Mouse (Mus musculus) spleen, adult 2 months (tissue): ENCODE measurements around the gene Samsn1. TPM values are rescaled to one million over a fixed set of nuclear protein-coding genes. Genes with fewer than 3 reads are reported as not detected.
A peak's percentile ranks its signal among the peaks of the same experiment; 100 is the strongest.

ENCODE experiments used
- DNase-seq, 2 experiments: peaks; one replicate each; pipeline versions ENCODE4 v3.0.0 to v3.0.0-alpha.2; 2012 to 2021; ENCODE audit warnings: low spot score in 2 of 2, low read depth in 1 of 2
- H3K27ac ChIP-seq: fragments of 200-500 bp; 2 replicates; pipeline ENCODE4 v1.5.1; 2012; ENCODE audit warnings: low read length, inconsistent platforms; ENCODE audit not compliant: insufficient read depth
- H3K27me3 ChIP-seq: fragments of 200-500 bp; 2 replicates; pipeline ENCODE4 v1.6.1; 2012; ENCODE audit warnings: mild to moderate bottlenecking, moderate library complexity, low read length, inconsistent platforms; ENCODE audit not compliant: control insufficient read depth, insufficient read depth
- H3K36me3 ChIP-seq: fragments of 200-500 bp; 2 replicates; pipeline ENCODE4 v1.6.1; 2012; ENCODE audit warnings: mild to moderate bottlenecking, low read length, inconsistent platforms; ENCODE audit not compliant: control insufficient read depth, insufficient read depth
- H3K4me1 ChIP-seq: fragments of 200-500 bp; 2 replicates; pipeline ENCODE4 v1.6.1; 2011; ENCODE audit warnings: inconsistent platforms; ENCODE audit not compliant: control insufficient read depth, insufficient read depth, insufficient read length
- H3K4me3 ChIP-seq: fragments of 200-500 bp; 2 replicates; pipeline ENCODE4 v1.5.1; 2011; ENCODE audit warnings: mild to moderate bottlenecking, inconsistent platforms; ENCODE audit not compliant: insufficient read depth, insufficient read length; ENCODE audit errors: extremely low read depth
- CTCF ChIP-seq: fragments of 200-500 bp; IDR thresholded peaks from 2 replicates; pipeline ENCODE4 v1.5.1; 2011; ENCODE audit warnings: mild to moderate bottlenecking, inconsistent platforms; ENCODE audit not compliant: insufficient read depth, insufficient read length, insufficient replicate concordance; ENCODE audit errors: extremely low read depth
- POLR2A ChIP-seq: fragments of 200-500 bp; IDR thresholded peaks from 2 replicates; pipeline ENCODE4 v1.6.1; 2011; ENCODE audit warnings: low read depth, low read length, inconsistent platforms
- WGBS: fragments of 180-500 bp; shearing (Covaris S2); methylation state at CpG from one replicate; pipeline ENCODE4 v1.1.7; 2018; 5-methylcytosine and 5-hydroxymethylcytosine counted together
- polyA plus RNA-seq: library from polyadenylated mRNA; depleted of rRNA; stranded (reverse); fragments of >200 nt; gene quantifications from 2 replicates; pipeline ENCODE4 v1.2.3, GENCODE M21; 2012

The Samsn1 gene
- polyA plus RNA-seq, 1 experiment: 6.2 TPM

GRCm38 (mm10) chr16:75865505-75865904 lies 156.6 kb downstream of the Samsn1 start:
- H3K27ac ChIP-seq: no peak overlapping the region
- TF ChIP-seq POLR2A (no peak), CTCF (no peak)
- H3K36me3 ChIP-seq: peaks cover 14% of the 10 kb centered on the region
- WGBS: 33% methylated on average over 6 of the region's 6 CpGs
- peak in 1 of 2 experiments; percentile 6 for DNase-seq
- peaks cover 4% of the 10 kb centered on the region; the same call in 1 of the 2 replicates for H3K4me1 ChIP-seq
- H3K4me3 ChIP-seq: no peak overlapping the region
- no peaks in the 10 kb centered on the region for H3K27me3 ChIP-seq

- no peaks in the 10 kb centered on the region for H3K27me3 ChIP-seq
- peaks cover 4% of the 10 kb centered on the region; the same call in 1 of the 2 replicates for H3K4me1 ChIP-seq
- TF ChIP-seq POLR2A (no peak), CTCF (no peak)
- DNase-seq: no peak
- H3K27ac ChIP-seq: no peak overlapping the region
- 74% methylated on average over 2 of the region's 2 CpGs for WGBS
- no peak overlapping the region for H3K4me3 ChIP-seq
- peaks cover 11% of the 10 kb centered on the region for H3K36me3 ChIP-seq
These were observed 157.4 kb downstream of the Samsn1 start for GRCm38 (mm10) chr16:75864673-75865072.

- H3K27me3 ChIP-seq: no peaks in the 10 kb centered on the region
- H3K36me3 ChIP-seq: peaks cover 3% of the 10 kb centered on the region; the same call in 1 of the 2 replicates
- WGBS: 89% methylated on average over 2 of the region's 2 CpGs
- no peak for DNase-seq
- no peak for TF ChIP-seq POLR2A
- TF ChIP-seq CTCF: no peak
- no peak overlapping the region for H3K27ac ChIP-seq
- no peak overlapping the region for H3K4me3 ChIP-seq
- no peaks in the 10 kb centered on the region for H3K4me1 ChIP-seq
These were observed 165.7 kb downstream of the Samsn1 start for GRCm38 (mm10) chr16:75856343-75856742.

DNA sequence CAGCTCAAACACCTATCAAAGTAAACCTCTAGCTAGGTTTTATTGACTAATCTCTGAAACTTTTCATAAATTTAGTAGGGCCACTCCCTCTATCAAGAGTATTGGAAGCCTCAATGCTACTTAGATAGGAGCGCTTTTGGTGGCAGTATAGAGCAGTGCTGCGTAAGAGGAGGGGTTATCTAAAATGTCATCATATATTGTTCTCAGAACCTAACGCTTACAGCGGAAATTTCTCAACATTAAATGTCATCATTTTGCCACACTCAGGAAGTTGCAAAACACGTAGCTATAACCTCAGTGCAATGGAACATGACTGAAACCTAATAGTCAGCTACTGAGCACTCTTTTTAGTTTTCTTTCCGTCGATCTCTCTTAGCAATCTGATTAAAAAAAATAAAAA lies 166.7 kb downstream of the Samsn1 start:
- DNase-seq: peak in 1 of 2 experiments; percentile 41

GRCm38 (mm10) chr16:75853556-75854271 lies 168.4 kb downstream of the Samsn1 start:
- TF ChIP-seq POLR2A (no peak), CTCF (no peak)

More for the DNA sequence above, 166.7 kb downstream of the Samsn1 start:
- WGBS: 22% methylated on average over 7 of the region's 7 CpGs
- H3K4me3 ChIP-seq: no peak overlapping the region
- no peak overlapping the region for H3K27ac ChIP-seq
- no peaks in the 10 kb centered on the region for H3K27me3 ChIP-seq
- TF ChIP-seq CTCF: no peak
- TF ChIP-seq POLR2A: no peak
- H3K4me1 ChIP-seq: no peaks in the 10 kb centered on the region
- peaks cover 3% of the 10 kb centered on the region; the same call in 1 of the 2 replicates for H3K36me3 ChIP-seq

DNA sequence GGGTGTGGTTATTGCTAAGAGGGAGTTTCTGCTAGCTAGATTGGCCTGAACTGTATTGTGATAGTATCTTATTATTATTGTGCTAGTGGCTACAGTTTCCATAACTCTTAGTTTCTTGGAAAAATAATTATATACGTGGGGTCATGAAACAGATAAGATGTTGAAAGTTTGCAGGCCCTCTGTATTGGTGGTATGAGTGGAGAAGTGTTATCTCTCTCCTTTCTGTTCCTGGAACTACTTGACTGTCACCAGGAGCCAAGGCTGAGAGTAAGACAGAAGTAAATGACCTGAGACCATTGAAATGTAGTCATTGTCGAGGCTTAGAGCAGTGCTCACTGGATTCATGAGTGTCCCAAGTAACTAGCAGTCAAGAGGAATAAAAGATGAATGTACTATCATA lies 169.6 kb downstream of the Samsn1 start:
- DNase-seq: no peak
- Histone ChIP-seq H3K36me3 (no peaks in the 10 kb centered on the region), H3K4me1 (no peaks in the 10 kb centered on the region), H3K4me3 (no peak overlapping the region), H3K27ac (no peak overlapping the region), H3K27me3 (no peaks in the 10 kb centered on the region; the same call in 1 of the 2 replicates)
- TF ChIP-seq POLR2A (no peak), CTCF (no peak)
- 76% methylated on average over 2 of the region's 2 CpGs for WGBS

More at GRCm38 (mm10) chr16:75853556-75854271, 168.4 kb downstream of the Samsn1 start:
- no peak overlapping the region for H3K27ac ChIP-seq
- WGBS: 72% methylated on average over 9 of the region's 9 CpGs
- H3K36me3 ChIP-seq: no peaks in the 10 kb centered on the region
- H3K4me1 ChIP-seq: no peaks in the 10 kb centered on the region
- H3K27me3 ChIP-seq: no peaks in the 10 kb centered on the region; the same call in 1 of the 2 replicates
- no peak for DNase-seq
- H3K4me3 ChIP-seq: no peak overlapping the region

DNA sequence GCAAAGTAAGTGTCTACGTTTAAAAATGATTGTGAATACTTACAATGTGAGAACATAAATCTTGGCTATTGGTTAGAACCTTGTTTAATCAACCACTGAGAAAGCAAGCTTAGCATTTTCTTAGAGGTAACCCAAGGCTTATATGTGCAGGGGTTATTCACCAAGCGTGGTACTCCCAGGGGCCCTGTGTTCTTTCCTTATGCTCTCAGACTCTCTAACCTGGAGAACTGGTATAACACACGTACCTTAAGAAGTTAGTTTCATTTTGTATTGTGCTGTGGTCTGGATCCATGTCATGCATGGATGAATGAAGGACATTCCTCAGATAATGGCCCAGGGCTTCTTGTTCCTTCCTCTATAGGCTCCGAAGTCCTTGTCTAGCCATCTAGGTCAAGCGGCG lies 173.0 kb downstream of the Samsn1 start:
- no peak overlapping the region for H3K4me3 ChIP-seq
- no peak for DNase-seq
- H3K27ac ChIP-seq: no peak overlapping the region
- no peaks in the 10 kb centered on the region for H3K36me3 ChIP-seq
- TF ChIP-seq CTCF: no peak
- TF ChIP-seq POLR2A: no peak
- H3K27me3 ChIP-seq: no peaks in the 10 kb centered on the region; the same call in 1 of the 2 replicates
- H3K4me1 ChIP-seq: no peaks in the 10 kb centered on the region
- WGBS: 89% methylated on average over 6 of the region's 6 CpGs
